Mouse (Mus musculus) c-Kit-positive CD71-positive TER-119-positive erythroid progenitor cells, embryonic 14.5 days (primary cell): ENCODE measurements around the gene Gm5127.

Experiments used
- DNase-seq: peaks from one replicate; pipeline ENCODE4 v3.0.0-alpha.2; 2013; ENCODE audit warnings: low spot score

Gm5127 gene

DNA sequence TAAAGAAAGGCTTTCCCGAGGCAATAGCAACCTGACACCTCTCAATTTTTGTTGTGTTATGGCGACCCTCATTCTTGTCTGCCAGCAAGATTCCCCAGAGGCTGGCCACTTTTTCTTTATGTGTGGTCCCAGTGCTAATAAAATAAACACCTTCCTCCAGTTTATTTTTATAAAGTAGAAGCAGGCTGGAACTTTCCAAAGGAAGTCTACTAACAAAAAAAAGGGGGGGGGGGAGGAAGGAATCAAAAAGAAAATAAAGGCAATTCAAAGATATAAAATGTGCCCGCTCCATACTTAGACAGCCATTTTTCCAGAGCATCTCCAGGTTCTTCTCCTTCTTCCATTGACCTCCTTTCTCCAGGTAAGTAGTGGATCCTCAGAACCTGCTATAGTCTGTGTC is at the start of gene Gm5127:
Gene Gm5127, plus strand, starts transcription at position 301 of the 400 bp plus-strand sequence.
- no peak for DNase-seq

DNA sequence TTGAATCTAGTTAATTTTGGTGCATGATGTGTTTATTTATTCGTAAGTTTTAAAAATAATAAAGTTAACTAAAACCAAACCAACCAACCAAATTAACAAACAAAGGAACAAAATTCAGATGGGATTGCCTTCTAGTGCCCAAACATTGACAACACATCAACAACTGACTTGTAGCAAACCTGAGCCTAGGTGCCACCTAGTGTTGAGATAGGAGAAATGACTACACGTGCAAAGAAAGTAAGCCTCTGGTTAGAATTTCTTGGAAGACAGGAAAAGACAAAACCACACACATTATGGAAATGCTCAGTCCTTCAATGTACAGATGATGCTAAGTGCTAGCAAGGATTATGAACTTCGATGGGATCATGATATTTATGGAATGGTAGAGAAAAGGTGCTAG is 46.6 kb upstream of the Gm5127 start:
- no peak for DNase-seq

GRCm38 (mm10) chrX:106555457-106555856 is 27.5 kb upstream of the Gm5127 start:
- no peak for DNase-seq

GRCm38 (mm10) chrX:106578966-106579365 is 4.0 kb upstream of the Gm5127 start:
- DNase-seq, result no peak

GRCm38 (mm10) chrX:106580410-106580809 is 2.6 kb upstream of the Gm5127 start:
- no peak for DNase-seq

GRCm38 (mm10) chrX:106582197-106582596 is 789 bp upstream of the Gm5127 start:
- no peak for DNase-seq

DNA sequence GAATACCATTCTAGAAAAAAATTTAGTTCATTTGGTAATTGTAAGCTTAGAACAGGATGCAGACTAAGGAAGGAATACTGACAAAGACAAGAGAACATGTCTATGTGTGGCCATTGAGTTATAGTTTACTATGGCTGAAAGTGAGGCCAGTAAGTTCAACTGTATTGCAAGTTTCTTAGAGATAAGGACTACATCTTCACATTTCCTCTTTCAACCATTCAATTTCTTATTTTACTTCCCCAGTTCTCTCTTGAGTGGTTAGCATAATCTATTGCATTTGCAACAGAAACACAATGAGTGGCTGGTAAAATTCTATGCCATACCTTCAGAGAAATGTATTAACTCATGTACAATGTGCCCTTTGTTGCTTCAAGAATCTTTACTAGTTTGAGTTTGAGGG is 10.9 kb downstream of the Gm5127 start:
- DNase-seq, result no peak

DNA sequence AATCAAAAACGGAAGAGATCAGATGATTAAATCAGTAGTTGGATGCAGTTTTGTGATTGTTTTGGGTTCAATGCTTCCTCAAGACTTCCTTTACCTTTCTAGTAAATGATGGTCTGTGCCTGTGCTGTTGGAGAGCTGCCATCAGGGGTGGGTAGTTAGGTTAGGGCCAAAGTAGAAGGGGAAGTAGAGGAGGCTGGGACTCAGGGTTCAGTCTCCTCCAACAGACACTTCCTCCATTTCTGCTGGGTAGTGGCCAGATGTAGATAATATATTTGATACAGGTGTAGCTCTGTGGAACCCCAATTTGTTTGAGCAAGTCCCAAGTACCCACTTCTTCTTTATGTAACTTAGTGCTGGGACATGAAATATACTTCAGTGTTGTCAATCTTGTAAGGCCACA is 12.9 kb downstream of the Gm5127 start:
- DNase-seq, result no peak

- DNase-seq, result no peak
These were observed 19.7 kb downstream of the Gm5127 start for GRCm38 (mm10) chrX:106602574-106603258.

DNA sequence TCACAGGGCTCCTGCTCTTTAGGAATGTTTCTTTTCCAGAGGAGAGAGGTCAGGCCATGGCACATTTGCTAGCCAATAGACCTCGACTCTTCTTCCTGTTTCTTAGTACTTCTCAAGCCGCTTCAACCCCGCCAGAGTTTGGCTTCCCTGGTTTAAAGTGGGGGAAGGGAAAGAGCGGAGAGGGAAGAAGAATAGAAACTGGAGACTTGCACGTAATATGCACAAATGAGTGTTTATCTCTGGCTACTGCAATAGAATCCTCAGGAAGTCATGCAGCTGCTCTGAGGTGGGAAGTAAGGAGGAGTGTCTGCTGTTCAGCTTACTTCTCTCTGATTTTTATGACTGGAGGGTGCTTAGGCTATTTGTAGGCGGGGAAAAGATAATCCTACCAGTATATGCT is 20.4 kb downstream of the Gm5127 start, which contains the start of gene Cysltr1:
Gene Cysltr1, minus strand, starts transcription at position 294 of the 400 bp plus-strand sequence.
- DNase-seq, result no peak

- DNase-seq, result no peak
These were observed 39.5 kb downstream of the Gm5127 start for GRCm38 (mm10) chrX:106622512-106622911.

DNA sequence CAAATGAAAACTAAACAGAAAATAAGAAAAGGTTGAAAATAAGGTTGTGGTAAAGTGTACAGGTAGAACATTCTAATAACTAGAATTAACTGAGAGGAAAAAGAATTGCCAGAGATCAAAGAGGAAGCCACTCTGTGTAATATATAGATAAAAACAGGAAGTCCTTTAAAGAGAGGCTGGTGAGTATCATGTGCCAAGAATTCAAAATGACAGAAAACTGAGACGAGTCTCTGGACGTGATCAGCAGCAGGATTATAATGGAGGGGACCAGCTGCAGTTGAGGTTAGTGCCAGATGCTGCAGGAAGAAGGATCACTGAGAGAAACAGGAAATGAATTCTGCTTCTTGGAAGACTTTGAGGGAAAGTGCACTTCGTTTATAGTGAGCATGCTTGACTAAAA is 40.7 kb downstream of the Gm5127 start:
- no peak for DNase-seq

DNA sequence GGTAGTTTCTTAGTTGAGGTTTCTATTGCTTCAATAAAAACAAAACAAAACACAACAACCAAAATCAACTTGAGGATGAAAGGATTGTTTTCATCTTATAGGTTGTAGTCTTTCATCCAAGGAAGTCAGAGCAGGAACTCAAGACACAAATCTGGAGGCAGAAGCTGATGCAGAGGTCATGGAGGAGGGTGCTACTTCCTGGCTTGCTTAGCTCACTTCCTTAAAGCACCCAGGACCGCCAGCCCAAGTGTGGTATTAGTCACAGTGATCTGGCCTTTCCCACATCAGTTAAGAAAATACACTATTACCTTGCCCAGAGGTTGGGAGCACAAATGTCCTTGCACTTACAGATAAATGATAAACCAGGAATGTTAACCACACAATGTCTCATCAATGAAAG is 45.5 kb downstream of the Gm5127 start:
- DNase-seq, result no peak

DNA sequence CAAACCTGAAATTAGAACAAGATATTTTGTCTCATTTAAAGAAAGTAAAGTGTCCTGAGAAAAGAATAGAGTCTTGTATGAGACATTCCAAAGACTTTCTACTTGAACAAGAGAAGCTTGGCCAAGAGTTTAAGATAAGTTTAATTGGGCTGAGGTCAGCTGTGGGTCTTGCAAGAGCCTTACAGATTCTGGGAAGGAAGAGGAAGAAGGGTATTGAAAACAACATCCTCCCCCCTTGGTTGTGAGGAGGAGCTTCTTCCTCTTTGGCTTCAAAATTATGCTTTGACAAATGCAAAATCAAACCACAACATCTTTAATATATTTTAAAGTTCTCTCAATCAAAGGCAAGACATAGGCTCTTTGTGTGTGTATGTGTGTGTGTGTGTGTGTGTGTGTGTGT is 50.6 kb downstream of the Gm5127 start:
- no peak for DNase-seq

DNA sequence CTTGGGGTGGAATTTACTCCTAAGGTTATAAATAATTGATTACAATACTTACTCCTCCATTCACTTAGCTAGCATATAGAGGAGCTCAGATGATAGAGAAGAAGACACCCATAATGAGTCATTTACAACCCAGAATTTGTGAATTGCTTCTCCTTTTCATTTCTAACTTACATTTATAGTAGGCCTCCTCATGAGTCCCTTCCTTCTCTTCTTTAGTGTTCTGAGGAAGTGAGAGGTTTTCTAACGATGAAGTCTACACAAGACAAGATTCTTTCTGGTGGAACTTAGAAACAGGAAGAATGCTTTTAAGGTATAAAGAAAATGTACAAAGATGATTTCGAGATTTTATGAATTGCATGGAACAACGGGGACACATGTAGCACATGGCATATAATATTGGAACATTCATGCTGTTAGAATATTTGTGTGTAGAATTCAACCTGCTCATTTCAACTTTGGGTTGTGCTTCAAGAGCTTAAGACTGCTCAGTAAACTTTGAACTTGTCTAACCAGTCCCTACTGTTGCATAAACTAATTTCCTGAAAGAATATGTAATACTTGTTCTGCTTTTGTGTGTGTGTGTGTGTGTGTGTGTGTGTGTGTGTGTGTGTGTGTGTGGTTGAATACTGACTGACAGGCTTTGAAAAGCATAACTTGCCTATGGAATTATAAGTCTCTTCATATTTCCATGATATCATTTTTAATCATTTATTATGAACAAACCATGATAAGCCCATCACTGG is 52.0 kb downstream of the Gm5127 start:
- no peak for DNase-seq

- DNase-seq, result no peak
These were observed 79.1 kb downstream of the Gm5127 start for GRCm38 (mm10) chrX:106662101-106662500.

DNA sequence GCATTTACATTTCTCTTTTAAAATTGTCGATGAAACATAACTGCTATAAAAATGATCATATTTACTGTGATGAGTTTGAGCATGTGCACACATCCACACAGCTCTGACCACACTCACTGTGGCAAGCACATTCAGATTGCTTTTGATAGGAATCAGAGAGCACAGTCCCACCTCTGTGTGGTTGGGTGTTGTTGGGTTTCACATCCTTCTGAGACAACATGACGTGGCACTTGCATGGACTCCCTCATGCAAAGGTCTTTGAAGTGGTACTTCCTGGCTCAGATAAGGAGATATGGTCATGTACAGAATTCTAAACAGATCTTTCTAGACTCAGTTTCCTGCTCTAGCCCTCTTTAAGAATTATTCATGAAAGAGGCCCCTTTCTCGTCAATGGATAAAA is 121.6 kb downstream of the Gm5127 start:
- no peak for DNase-seq

- no peak for DNase-seq
These were observed 134.2 kb downstream of the Gm5127 start for GRCm38 (mm10) chrX:106717160-106717559.

DNA sequence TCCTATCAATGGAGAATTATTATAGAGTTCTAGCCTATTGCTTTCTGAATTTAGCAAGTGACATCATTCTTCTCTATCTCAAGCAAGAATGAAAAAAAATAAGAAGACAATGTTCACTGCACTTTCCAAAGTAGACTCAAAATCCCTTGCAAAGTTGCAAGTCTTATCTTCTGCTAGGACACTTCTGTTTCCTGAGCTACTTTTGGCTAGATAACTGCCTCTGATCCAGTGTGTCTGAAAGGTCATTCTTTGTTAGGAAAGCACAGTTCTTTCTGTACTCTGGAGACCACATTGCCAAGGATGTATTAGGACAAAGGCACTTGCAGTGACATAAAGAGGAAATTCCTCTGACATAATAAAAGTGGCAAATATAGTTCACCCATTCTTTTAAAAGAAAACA is 159.3 kb downstream of the Gm5127 start:
- DNase-seq, result no peak

GRCm38 (mm10) chrX:106755272-106755671 is 172.3 kb downstream of the Gm5127 start:
- DNase-seq, result no peak
